Mouse (Mus musculus) heart, adult 2 months (tissue): ENCODE measurements around the gene Slc39a11. TPM values are rescaled to one million over a fixed set of nuclear protein-coding genes. Genes with fewer than 3 reads are reported as not detected.

Source experiments
- DNase-seq, 2 experiments: peaks; one replicate each; pipeline ENCODE4 v3.0.0; 2021
- H3K27ac ChIP-seq: fragments of 200-600 bp; 2 replicates; pipeline ENCODE4 v1.8.1; 2022
- H3K27me3 ChIP-seq: fragments of 200-500 bp; 2 replicates; pipeline ENCODE4 v1.6.1; 2012; ENCODE audit warnings: mild to moderate bottlenecking, low read length, inconsistent platforms, mixed read lengths; ENCODE audit not compliant: control insufficient read depth, insufficient read depth
- H3K36me3 ChIP-seq: fragments of 200-500 bp; 2 replicates; pipeline ENCODE4 v1.6.1; 2012; ENCODE audit warnings: low read length, inconsistent platforms; ENCODE audit not compliant: control insufficient read depth, insufficient read depth
- H3K4me1 ChIP-seq: fragments of 200-500 bp; 2 replicates; pipeline ENCODE4 v1.6.1; 2011; ENCODE audit warnings: low read length; ENCODE audit not compliant: control insufficient read depth, insufficient read depth
- H3K4me3 ChIP-seq: fragments of 200-600 bp; 2 replicates; pipeline ENCODE4 v1.8.1; 2022
- H3K79me2 ChIP-seq: fragments of 200-500 bp; replicated peaks from 2 replicates; pipeline ENCODE4 v1.6.1; 2012; ENCODE audit warnings: mild to moderate bottlenecking, inconsistent platforms, low read length, moderate library complexity, mixed read lengths; ENCODE audit not compliant: control insufficient read depth, insufficient read depth
- H3K9ac ChIP-seq: fragments of 200-500 bp; 2 replicates; pipeline ENCODE4 v1.6.1; 2012; ENCODE audit warnings: low read depth, mild to moderate bottlenecking, control low read depth, inconsistent platforms, low read length, mixed read lengths
- CTCF ChIP-seq: fragments of 200-600 bp; IDR thresholded peaks from 2 replicates; pipeline ENCODE4 v1.8.1; 2022; ENCODE audit warnings: antibody characterized with exemption, mild to moderate bottlenecking, moderate library complexity
- EP300 ChIP-seq: fragments of 200-500 bp; IDR thresholded peaks from 2 replicates; pipeline ENCODE4 v1.6.1; 2011; ENCODE audit warnings: low read depth, low read length, control low read depth; ENCODE audit not compliant: insufficient read depth
- POLR2A ChIP-seq: fragments of 200-500 bp; IDR thresholded peaks from 2 replicates; pipeline ENCODE4 v1.6.1; 2011; ENCODE audit warnings: mild to moderate bottlenecking, low read depth, low read length, control low read depth; ENCODE audit not compliant: insufficient read depth
- WGBS: fragments of 180-500 bp; shearing (Covaris S2); methylation state at CpG from one replicate; pipeline ENCODE4 v1.1.7; 2018; 5-methylcytosine and 5-hydroxymethylcytosine counted together
- intact Hi-C: fragments of 180-260 bp; cut with DNase I; formaldehyde crosslinking; loops from one replicate; pipeline ENCODE4 v1.15.1; 2025
- polyA plus RNA-seq: library from polyadenylated mRNA; depleted of rRNA; stranded (reverse); fragments of >200 nt; gene quantifications from 2 replicates; pipeline ENCODE4 v1.2.3, GENCODE M21; 2012
- total RNA-seq, 2 experiments: library from RNA; stranded (reverse); gene quantifications; 2 replicates each; pipeline ENCODE4 v1.2.3; 2021

Gene Slc39a11
- total and polyA plus RNA-seq, 3 experiments, result 2.6 to 5.6 (median 2.7) TPM

DNA sequence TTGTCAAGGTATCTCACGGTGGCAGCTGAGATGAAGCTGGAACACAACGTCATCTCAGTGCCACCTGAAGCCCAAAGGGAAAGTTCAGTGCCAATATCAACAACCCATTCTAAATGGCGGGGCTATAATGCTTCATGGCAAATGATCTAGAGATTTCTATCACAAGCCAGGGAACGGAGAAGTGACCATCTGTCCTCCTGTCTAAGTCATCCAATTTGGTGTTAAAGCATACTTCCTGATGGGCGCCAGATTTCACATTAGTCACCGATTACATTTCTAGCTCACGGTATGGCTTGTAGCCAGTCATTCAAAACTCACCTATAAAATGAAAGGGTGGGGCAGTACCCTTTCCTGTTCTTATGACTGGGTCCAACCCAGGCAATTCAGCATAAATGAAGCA lies 435.1 kb downstream of the Slc39a11 start:
- H3K9ac ChIP-seq, result no peak overlapping the region
- WGBS, result 61% methylated on average over 7 of the region's 7 CpGs
- DNase-seq, result no peak

DNA sequence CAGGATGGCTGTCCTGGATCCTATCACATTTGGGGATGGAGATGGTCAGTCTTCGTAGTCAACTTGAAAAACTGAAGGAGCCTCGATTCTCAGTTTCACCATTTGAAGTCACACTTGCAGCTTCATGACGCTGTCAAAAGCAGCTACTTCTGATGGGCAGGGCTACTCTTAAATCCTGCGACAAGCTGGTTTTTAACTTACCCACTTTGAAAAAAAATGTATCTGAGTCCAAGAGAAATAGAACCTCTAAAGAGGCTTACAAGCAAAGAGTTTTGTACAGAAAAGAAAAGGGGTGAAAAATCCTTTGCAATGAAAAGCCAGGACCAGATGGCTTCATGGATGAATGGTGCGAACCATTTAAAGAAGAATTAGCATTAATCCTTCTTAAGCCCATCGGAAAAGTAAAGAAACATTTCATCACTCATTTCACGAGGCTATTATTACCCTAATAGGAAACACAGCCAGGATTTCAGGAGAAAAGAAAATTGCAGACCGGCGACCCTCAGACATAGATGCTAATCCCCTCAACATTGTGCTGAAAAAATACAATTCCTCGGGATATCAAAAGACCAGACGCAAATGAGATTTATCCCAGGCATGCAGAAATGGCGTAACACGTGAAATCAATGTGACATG lies 437.4 kb downstream of the Slc39a11 start:
- TF ChIP-seq CTCF, result no peak
- no peak for TF ChIP-seq EP300
- TF ChIP-seq POLR2A, result no peak
- DNase-seq, result no peak
- H3K27ac ChIP-seq, result no peak overlapping the region
- H3K27me3 ChIP-seq, result no peaks in the 10 kb centered on the region
- no peaks in the 10 kb centered on the region for H3K4me1 ChIP-seq
- no peak overlapping the region for H3K9ac ChIP-seq
- no peaks in the 10 kb centered on the region for H3K36me3 ChIP-seq
- intact Hi-C loops, result no loop called here
- no peak overlapping the region for H3K4me3 ChIP-seq
- WGBS, result 73% methylated on average over 13 of the region's 13 CpGs
- H3K79me2 ChIP-seq, result no peaks in the 10 kb centered on the region

More for the DNA sequence above, 435.1 kb downstream of the Slc39a11 start:
- Histone ChIP-seq H3K27me3 (no peaks in the 10 kb centered on the region), H3K36me3 (no peaks in the 10 kb centered on the region), H3K79me2 (no peaks in the 10 kb centered on the region), H3K27ac (no peak overlapping the region), H3K4me3 (no peak overlapping the region), H3K4me1 (no peaks in the 10 kb centered on the region)
- no peak for TF ChIP-seq EP300
- TF ChIP-seq CTCF, result no peak
- no peak for TF ChIP-seq POLR2A
- intact Hi-C loops, result no loop called here

DNA sequence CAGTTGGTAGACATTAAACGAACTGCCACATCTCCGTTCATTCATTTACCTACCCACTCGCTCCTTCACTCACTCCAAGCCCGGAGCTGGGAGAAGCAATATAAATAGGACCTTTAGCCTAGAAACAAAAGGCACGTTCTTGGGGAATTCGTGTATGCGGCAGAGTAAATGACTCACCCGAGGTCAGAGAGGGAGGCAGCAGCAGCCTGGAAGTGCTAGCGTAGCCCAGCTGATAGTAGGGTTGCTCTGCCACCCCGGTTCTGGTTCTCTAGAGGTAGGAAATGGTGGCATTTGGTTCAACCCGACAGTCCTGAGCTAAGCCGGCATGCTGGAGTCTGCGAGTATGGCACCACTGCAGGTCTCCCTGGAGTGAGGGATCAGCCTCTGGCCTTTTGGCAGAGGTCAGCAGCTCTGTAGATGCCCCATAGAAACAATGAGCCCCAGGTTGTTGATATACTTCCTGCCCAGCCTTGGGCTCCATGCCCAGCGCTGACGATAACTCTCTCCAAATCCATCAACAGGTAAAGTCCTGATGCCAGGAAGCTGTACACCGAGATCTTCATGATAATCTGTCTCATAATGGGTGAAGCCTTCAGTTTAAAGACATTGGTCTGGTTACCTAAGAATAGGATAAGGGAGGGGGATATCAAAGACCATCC lies 440.5 kb downstream of the Slc39a11 start:
- no peak for TF ChIP-seq CTCF
- TF ChIP-seq EP300, result no peak
- no peak for TF ChIP-seq POLR2A
- no peak overlapping the region for H3K4me3 ChIP-seq
- H3K79me2 ChIP-seq, result no peaks in the 10 kb centered on the region
- no peaks in the 10 kb centered on the region for H3K27me3 ChIP-seq
- WGBS, result 52% methylated on average over 16 of the region's 16 CpGs
- no peak overlapping the region for H3K9ac ChIP-seq
- intact Hi-C loops, result no loop called here
- H3K27ac ChIP-seq, result no peak overlapping the region
- H3K4me1 ChIP-seq, result no peaks in the 10 kb centered on the region
- H3K36me3 ChIP-seq, result no peaks in the 10 kb centered on the region
- no peak for DNase-seq

DNA sequence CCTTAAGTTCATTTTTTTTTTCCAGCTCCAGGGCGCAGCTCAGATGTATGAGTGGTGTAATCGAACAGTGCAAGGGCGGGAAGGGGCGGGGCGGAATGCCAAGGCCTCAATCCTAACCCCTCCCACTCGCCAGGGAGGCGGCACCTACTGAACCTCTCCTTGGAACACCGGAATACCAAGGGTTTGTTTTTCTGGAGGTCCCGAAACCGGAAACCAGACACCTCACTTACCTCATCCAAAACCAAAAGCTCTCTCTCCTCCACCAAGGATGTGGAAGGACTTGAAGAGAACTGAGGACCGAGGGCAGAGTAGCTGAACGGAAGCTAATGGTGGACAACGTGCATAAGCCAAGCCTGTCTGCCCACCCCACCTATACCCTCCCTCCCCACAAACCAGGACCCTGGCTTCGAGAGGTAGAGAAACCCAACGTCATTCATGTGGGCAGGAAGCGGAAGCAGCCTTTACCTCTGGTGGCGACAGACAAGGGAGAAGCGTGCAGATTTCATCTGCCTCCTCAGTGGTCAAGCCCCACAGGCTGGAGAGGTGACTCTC lies 441.3 kb downstream of the Slc39a11 start:
- no peak overlapping the region for H3K4me3 ChIP-seq
- no peak overlapping the region for H3K9ac ChIP-seq
- H3K36me3 ChIP-seq, result no peaks in the 10 kb centered on the region
- intact Hi-C loops, result no loop called here
- TF ChIP-seq POLR2A (no peak), CTCF (no peak), EP300 (no peak)
- H3K79me2 ChIP-seq, result no peaks in the 10 kb centered on the region
- H3K4me1 ChIP-seq, result no peaks in the 10 kb centered on the region
- DNase-seq, result no peak
- no peaks in the 10 kb centered on the region for H3K27me3 ChIP-seq
- H3K27ac ChIP-seq, result no peak overlapping the region
- 67% methylated on average over 18 of the region's 18 CpGs for WGBS

GRCm38 (mm10) chr11:113207966-113208365 lies 441.9 kb downstream of the Slc39a11 start:
- Histone ChIP-seq H3K4me1 (no peaks in the 10 kb centered on the region), H3K9ac (no peak overlapping the region), H3K36me3 (no peaks in the 10 kb centered on the region), H3K4me3 (no peak overlapping the region), H3K27ac (no peak overlapping the region), H3K27me3 (no peaks in the 10 kb centered on the region), H3K79me2 (no peaks in the 10 kb centered on the region)
- intact Hi-C loops, result no loop called here
- no peak for TF ChIP-seq POLR2A
- TF ChIP-seq CTCF, result no peak
- TF ChIP-seq EP300, result no peak
- no peak for DNase-seq
- 75% methylated on average over 14 of the region's 14 CpGs for WGBS

- DNase-seq, result no peak
- H3K4me1 ChIP-seq, result no peaks in the 10 kb centered on the region
- no peak overlapping the region for H3K27ac ChIP-seq
- peaks cover 2% of the 10 kb centered on the region; the same call in 1 of the 2 replicates for H3K27me3 ChIP-seq
- no peak for TF ChIP-seq EP300
- no peak for TF ChIP-seq POLR2A
- no peak for TF ChIP-seq CTCF
- WGBS, result 78% methylated on average over 10 of the region's 10 CpGs
- intact Hi-C loops, result no loop called here
- H3K9ac ChIP-seq, result no peak overlapping the region
- H3K36me3 ChIP-seq, result no peaks in the 10 kb centered on the region
- no peaks in the 10 kb centered on the region for H3K79me2 ChIP-seq
- no peak overlapping the region for H3K4me3 ChIP-seq
Observed at GRCm38 (mm10) chr11:113206099-113206498, 443.8 kb downstream of the Slc39a11 start.
